Mouse (Mus musculus) CH12.LX (cell line): Measurements from ENCODE around the gene Krt20. TPM values are rescaled to one million over a fixed set of nuclear protein-coding genes. Genes with fewer than 3 reads are reported as not detected.

Experiments
- DNase-seq: peaks from one replicate; pipeline ENCODE4 v3.0.0-alpha.2; 2013; ENCODE audit errors: extremely low read depth
- H3K27ac ChIP-seq: 2 replicates; pipeline ENCODE4 v1.5.1; 2012; ENCODE audit warnings: low read depth, mild to moderate bottlenecking, control low read depth, moderate library complexity; ENCODE audit not compliant: insufficient read depth
- H3K27me3 ChIP-seq: replicated peaks from 2 replicates; pipeline ENCODE3; 2012; ENCODE audit warnings: inconsistent platforms
- H3K36me3 ChIP-seq, 2 experiments: replicated peaks in 1 of 2; 2 replicates each; pipeline versions ENCODE3 to v1.6.1; 2012; ENCODE audit warnings: inconsistent platforms in 1 of 2, low read length in 1 of 2, mild to moderate bottlenecking in 1 of 2, mixed read lengths in 1 of 2, moderate library complexity in 1 of 2; ENCODE audit not compliant: control insufficient read depth in 1 of 2, insufficient read depth in 1 of 2
- H3K4me1 ChIP-seq, 2 experiments: 2 replicates each; pipeline ENCODE4 v1.6.1; 2012; ENCODE audit warnings: inconsistent platforms in 1 of 2, moderate library complexity in 1 of 2; ENCODE audit not compliant: insufficient read depth in 2 of 2, control insufficient read depth in 1 of 2
- H3K4me2 ChIP-seq: 2 replicates; pipeline ENCODE4 v1.6.1; 2012; ENCODE audit warnings: low read depth, mild to moderate bottlenecking, control low read depth; ENCODE audit not compliant: poor library complexity, insufficient read depth, severe bottlenecking
- H3K4me3 ChIP-seq, 3 experiments: fragments of 150-350 bp in 1 of 3; sonication (generic) in 1 of 3; replicated peaks in 1 of 3; 2 replicates each; pipeline versions ENCODE3 to v1.5.1; 2011 to 2012; ENCODE audit warnings: low read depth in 2 of 3, low read length in 2 of 3, mild to moderate bottlenecking in 2 of 3, moderate library complexity in 2 of 3, control low read depth in 1 of 3, improper control_type of control experiment in 1 of 3, inconsistent platforms in 1 of 3, mixed read lengths in 1 of 3; ENCODE audit not compliant: poor library complexity in 1 of 3
- H3K79me2 ChIP-seq: replicated peaks from 2 replicates; pipeline ENCODE4 v1.6.1; 2012; ENCODE audit warnings: mild to moderate bottlenecking, moderate library complexity; ENCODE audit not compliant: control insufficient read depth, poor library complexity, insufficient read depth, severe bottlenecking; ENCODE audit errors: extremely low read depth
- H3K9ac ChIP-seq: 2 replicates; pipeline ENCODE4 v1.6.1; 2012; ENCODE audit warnings: low read depth, mild to moderate bottlenecking, control low read depth, moderate library complexity; ENCODE audit not compliant: insufficient read depth
- H3K9me3 ChIP-seq: replicated peaks from 2 replicates; pipeline ENCODE3; 2012; ENCODE audit warnings: low read length, inconsistent platforms, mixed read lengths
- CHD1 ChIP-seq: IDR thresholded peaks from 2 replicates; pipeline ENCODE4 v1.6.1; 2012; ENCODE audit warnings: low read depth, low read length, improper control_type of control experiment, inconsistent platforms
- CHD2 ChIP-seq: IDR thresholded peaks from 2 replicates; pipeline ENCODE4 v1.6.1; 2011; ENCODE audit warnings: low read length, improper control_type of control experiment
- CTCF ChIP-seq, 2 experiments: IDR thresholded peaks in 1 of 2; conservative IDR thresholded peaks in 1 of 2; 2 replicates each; pipeline ENCODE4 v1.5.1; 2011 to 2012; ENCODE audit warnings: low read depth in 2 of 2, low read length in 2 of 2, improper control_type of control experiment in 1 of 2, inconsistent platforms in 1 of 2, mild to moderate bottlenecking in 1 of 2, moderate library complexity in 1 of 2
- E2F4 ChIP-seq: IDR thresholded peaks from 2 replicates; pipeline ENCODE4 v1.6.1; 2011; ENCODE audit warnings: low read depth, low read length, improper control_type of control experiment; ENCODE audit not compliant: insufficient replicate concordance
- ELF1 ChIP-seq: IDR thresholded peaks from 2 replicates; pipeline ENCODE4 v1.6.1; 2014; ENCODE audit warnings: low read depth, mild to moderate bottlenecking, inconsistent platforms, low read length, improper control_type of control experiment
- JUN ChIP-seq: IDR thresholded peaks from 2 replicates; pipeline ENCODE4 v1.6.1; 2011; ENCODE audit warnings: low read depth, mild to moderate bottlenecking, low read length, improper control_type of control experiment, moderate library complexity; ENCODE audit not compliant: insufficient read depth
- KAT2A ChIP-seq: IDR thresholded peaks from 2 replicates; pipeline ENCODE4 v1.6.1; 2012; ENCODE audit warnings: low read length, improper control_type of control experiment, inconsistent platforms; ENCODE audit not compliant: insufficient replicate concordance
- MAX ChIP-seq: IDR thresholded peaks from 2 replicates; pipeline ENCODE4 v1.6.1; 2011; ENCODE audit warnings: low read length, improper control_type of control experiment
- MEF2A ChIP-seq: IDR thresholded peaks from 2 replicates; pipeline ENCODE4 v1.6.1; 2014; ENCODE audit warnings: low read depth, mild to moderate bottlenecking, inconsistent platforms, low read length, improper control_type of control experiment, borderline replicate concordance
- MXI1 ChIP-seq: IDR thresholded peaks from 2 replicates; pipeline ENCODE4 v1.6.1; 2011; ENCODE audit warnings: mild to moderate bottlenecking, low read depth, low read length, improper control_type of control experiment
- POLR2AphosphoS2 ChIP-seq: IDR thresholded peaks from 2 replicates; pipeline ENCODE4 v1.6.1; 2011; ENCODE audit warnings: low read depth, low read length, improper control_type of control experiment
- RAD21 ChIP-seq: IDR thresholded peaks from 2 replicates; pipeline ENCODE4 v1.6.1; 2011; ENCODE audit warnings: low read depth, mild to moderate bottlenecking, low read length, improper control_type of control experiment, moderate library complexity
- RCOR1 ChIP-seq: conservative IDR thresholded peaks from 2 replicates; pipeline ENCODE4 v1.6.1; 2012; ENCODE audit warnings: low read depth, mild to moderate bottlenecking, inconsistent platforms, low read length, improper control_type of control experiment
- SMC3 ChIP-seq: IDR thresholded peaks from 2 replicates; pipeline ENCODE4 v1.6.1; 2011; ENCODE audit warnings: low read depth, low read length, improper control_type of control experiment
- TBP ChIP-seq: conservative IDR thresholded peaks from 2 replicates; pipeline ENCODE4 v1.6.1; 2011; ENCODE audit warnings: low read depth, low read length, improper control_type of control experiment
- TCF12 ChIP-seq: IDR thresholded peaks from 2 replicates; pipeline ENCODE4 v1.6.1; 2014; ENCODE audit warnings: low read depth, mild to moderate bottlenecking, inconsistent platforms, low read length, improper control_type of control experiment
- UBTF ChIP-seq: IDR thresholded peaks from 2 replicates; pipeline ENCODE4 v1.6.1; 2012; ENCODE audit warnings: low read depth, mild to moderate bottlenecking, inconsistent platforms, low read length, improper control_type of control experiment, moderate library complexity
- ZC3H11A ChIP-seq: IDR thresholded peaks from 2 replicates; pipeline ENCODE4 v1.6.1; 2012; ENCODE audit warnings: low read depth, mild to moderate bottlenecking, inconsistent platforms, low read length, improper control_type of control experiment
- ZNF384 ChIP-seq: IDR thresholded peaks from 2 replicates; pipeline ENCODE4 v1.6.1; 2012; ENCODE audit warnings: low read depth, low read length, improper control_type of control experiment, inconsistent platforms
- dilution Hi-C: fragments of 300-500 bp; cut with MboI; formaldehyde crosslinking; loops from 2 replicates; pipeline ENCODE4 v1.14.3; 2020; ENCODE audit warnings: low sequenced_read_pairs; ENCODE audit not compliant: extremely low pct_unique_long_range_greater_than_20kb, extremely low pct_ligation_motif_present
- in situ Hi-C: fragments of 300-500 bp; cut with MboI; formaldehyde crosslinking; loops from 3 replicates; pipeline ENCODE4 v1.14.3; 2019; ENCODE audit warnings: low sequenced_read_pairs, low pct_ligation_motif_present, low pct_unique_long_range_greater_than_20kb, mixed read lengths
- polyA plus RNA-seq: library from polyadenylated mRNA; unstranded; fragments of >175 nt; gene quantifications from 2 replicates; pipeline ENCODE4 v1.2.1, GENCODE M21; 2012; ENCODE audit warnings: low read depth; ENCODE audit not compliant: insufficient read length
- total RNA-seq, 2 experiments: library from RNA; depleted of rRNA; stranded (reverse); fragments of 300-350 nt in 1 of 2; fragments of >200 nt in 1 of 2; gene quantifications; 2 replicates each; pipeline ENCODE4 v1.2.3; 2012 to 2014

The Krt20 gene
- total and polyA plus RNA-seq, 3 experiments, result not detected

GRCm38 (mm10) chr11:99406186-99406585, 31.8 kb downstream of the Krt20 start:
- H3K9ac ChIP-seq, result no peak overlapping the region
- dilution Hi-C loops, result no loop called here

GRCm38 (mm10) chr11:99399956-99400549, 37.9 kb downstream of the Krt20 start:
- no peak overlapping the region for H3K9ac ChIP-seq
- H3K4me2 ChIP-seq, result no peak overlapping the region
- TF ChIP-seq UBTF (no peak), JUN (no peak), CHD1 (no peak), RCOR1 (no peak), ZNF384 (no peak), ZC3H11A (no peak)
- no peaks in the 10 kb centered on the region for H3K36me3 ChIP-seq
- no peak for DNase-seq
- H3K4me1 ChIP-seq, result peaks cover 0 to 3% of the 10 kb centered on the region in 2 experiments; a peak in 1 of 4 replicates
- peaks cover 82% of the 10 kb centered on the region for H3K27me3 ChIP-seq
- H3K79me2 ChIP-seq, result no peaks in the 10 kb centered on the region
- in situ Hi-C loops (loop anchor here (25.0 kb wide), 1 partner anchor 887 kb away; no protein-coding TSS in a partner anchor), dilution Hi-C loops (no loop called here)
- H3K9me3 ChIP-seq, result no peaks in the 10 kb centered on the region
- no peak overlapping the region for H3K27ac ChIP-seq
- no peak overlapping the region for H3K4me3 ChIP-seq

More at GRCm38 (mm10) chr11:99406186-99406585, 31.8 kb downstream of the Krt20 start:
- TF ChIP-seq MEF2A (no peak), UBTF (no peak), TCF12 (no peak), SMC3 (no peak), MXI1 (no peak), CHD2 (no peak), E2F4 (no peak), ELF1 (no peak), RAD21 (no peak), KAT2A (no peak), POLR2AphosphoS2 (no peak), TBP (no peak), RCOR1 (no peak), CTCF (conservative IDR thresholded peaks at IDR 0.05 in 1 of 2, IDR thresholded peaks at IDR 0.05 in 1 of 2; ENCODE audit: low read depth in 2 of 2, low read length in 2 of 2) (no peak), MAX (no peak)
- DNase-seq, result no peak
- no peaks in the 10 kb centered on the region for H3K36me3 ChIP-seq
- peaks cover 0 to 3% of the 10 kb centered on the region in 2 experiments; a peak in 1 of 4 replicates for H3K4me1 ChIP-seq
- H3K4me2 ChIP-seq, result no peak overlapping the region
- H3K27ac ChIP-seq, result no peak overlapping the region
- in situ Hi-C loops, result no loop called here
- H3K27me3 ChIP-seq, result peaks cover 86% of the 10 kb centered on the region
- H3K4me3 ChIP-seq, result no peak overlapping the region
- no peaks in the 10 kb centered on the region for H3K79me2 ChIP-seq
- H3K9me3 ChIP-seq, result peaks cover 3% of the 10 kb centered on the region
